Mouse (Mus musculus): ENCODE results near the gene Chst8.

- no peak for TF ChIP-seq CTCF (IDR thresholded peaks at IDR 0.05; ENCODE audit: low read depth, low read length)
- no peak for TF ChIP-seq TAL1 (conservative IDR thresholded peaks at IDR 0.05; ENCODE audit: low read depth, low read length)
These were observed 119.4 kb downstream of the Chst8 start for GRCm38 (mm10) chr7:34693072-34693471.
